Mouse (Mus musculus): ENCODE measurements around the gene Msi2. TPM values are rescaled to one million over a fixed set of nuclear protein-coding genes. Genes with fewer than 3 reads are reported as not detected.

Msi2 gene
- total and polyA plus RNA-seq, 2 experiments from 2014 or later, result 33.0 to 170 TPM

- Histone ChIP-seq H3K36me3 (ENCODE audit: insufficient read depth, low read length) (no peaks in the 10 kb centered on the region), H3K4me1 (ENCODE audit: insufficient read depth, low read length) (peaks cover 8% of the 10 kb centered on the region; the same call in 1 of the 2 replicates), H3K27ac (no peak within 1 kb of the TSS), H3K27me3 (ENCODE audit: insufficient read depth, low read length) (no peaks in the 10 kb centered on the region), H3K9ac (replicated peaks; ENCODE audit: low read length) (no peak within 1 kb of the TSS), H3K9me3 (ENCODE audit: low read length) (no peaks in the 10 kb centered on the region), H3K4me3 (ENCODE audit: low read length) (peak within 1 kb of the TSS; percentile 12; the same call in 1 of the 2 replicates), H3K4me2 (ENCODE audit: low read depth, low read length) (peak within 1 kb of the TSS; percentile 38)
- TF ChIP-seq CTCF (IDR thresholded peaks at IDR 0.05; ENCODE audit: low read depth), result peak; percentile 46
- ATAC-seq (no peak), DNase-seq (ENCODE audit: low spot score) (no peak)
- WGBS, result 33% methylated on average over 20 of the region's 20 CpGs
These were observed 424.5 kb downstream of the Msi2 start, which contains the start of gene Ccdc182 for GRCm38 (mm10) chr11:88293631-88294393. Gene Ccdc182, plus strand, starts transcription at chr11:88294058.

DNA sequence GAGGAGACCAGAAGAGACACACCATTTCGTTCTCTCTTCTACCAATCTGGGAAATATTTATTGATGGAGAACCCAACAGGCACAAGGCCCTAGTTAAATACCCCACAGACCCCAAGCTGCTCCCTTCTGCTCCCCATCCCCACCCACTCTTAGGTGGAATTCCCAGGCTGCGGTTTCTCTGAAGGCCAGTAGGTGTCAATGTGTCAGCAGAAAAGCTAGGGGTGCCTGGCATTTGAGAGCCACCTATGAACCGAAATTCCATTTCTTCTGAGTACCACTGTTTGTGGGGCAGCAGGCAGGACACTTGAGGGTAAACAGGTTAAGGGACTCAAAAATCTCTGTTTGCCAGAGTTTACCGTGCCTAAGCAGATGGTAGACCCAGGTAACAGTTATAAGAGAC, 426.6 kb downstream of the Msi2 start:
- no peak overlapping the region for H3K9ac ChIP-seq (replicated peaks; ENCODE audit: low read length)
- H3K27me3 ChIP-seq (ENCODE audit: insufficient read depth, low read length), result no peaks in the 10 kb centered on the region
- H3K36me3 ChIP-seq (ENCODE audit: insufficient read depth, low read length), result no peaks in the 10 kb centered on the region
- peak; percentile 79 for TF ChIP-seq CTCF (IDR thresholded peaks at IDR 0.05; ENCODE audit: low read depth)
- WGBS, result 34% methylated on average over 4 of the region's 4 CpGs
- H3K27ac ChIP-seq, result no peak overlapping the region
- ATAC-seq, result no peak
- H3K4me2 ChIP-seq (ENCODE audit: low read depth, low read length), result no peak overlapping the region
- H3K9me3 ChIP-seq (ENCODE audit: low read length), result no peaks in the 10 kb centered on the region
- H3K4me3 ChIP-seq (ENCODE audit: low read length), result no peak overlapping the region
- peaks cover 8% of the 10 kb centered on the region; the same call in 1 of the 2 replicates for H3K4me1 ChIP-seq (ENCODE audit: insufficient read depth, low read length)
- DNase-seq (ENCODE audit: low spot score), result peak; percentile 78

GRCm38 (mm10) chr11:88291245-88291644, 427.1 kb downstream of the Msi2 start:
- Histone ChIP-seq H3K9ac (replicated peaks; ENCODE audit: low read length) (no peak overlapping the region), H3K27ac (no peak overlapping the region), H3K4me1 (ENCODE audit: insufficient read depth, low read length) (peaks cover 8% of the 10 kb centered on the region; the same call in 1 of the 2 replicates), H3K9me3 (ENCODE audit: low read length) (no peaks in the 10 kb centered on the region), H3K4me2 (ENCODE audit: low read depth, low read length) (no peak overlapping the region), H3K27me3 (ENCODE audit: insufficient read depth, low read length) (no peaks in the 10 kb centered on the region), H3K36me3 (ENCODE audit: insufficient read depth, low read length) (no peaks in the 10 kb centered on the region), H3K4me3 (ENCODE audit: low read length) (no peak overlapping the region)
- WGBS, result 76% methylated on average over 4 of the region's 4 CpGs
- no peak for TF ChIP-seq CTCF (IDR thresholded peaks at IDR 0.05; ENCODE audit: low read depth)
- ATAC-seq (no peak), DNase-seq (ENCODE audit: low spot score) (no peak)

Small RNA genes lying within 50 kb of the gene (microRNA-seq; reads per million reads assigned to microRNA genes)
- gene Mir378b, result 0.71 to 0.72 reads per million in 2 experiments

Other genes with a start within 250 kb of the Msi2 start
- gene Akap1, start 146.1 kb upstream of the Msi2 start, total RNA-seq (2014; rRNA removed), result 38.7 and 51.5 TPM in 2 replicates
- 19.5 and 20.8 TPM in 2 replicates for gene Akap1, start 146.1 kb upstream of the Msi2 start, polyA plus RNA-seq (2015; fragmentation: Nextera tagmentation; extraction: Ambion mirVana)
- gene Scpep1, start 237.0 kb upstream of the Msi2 start, total RNA-seq (2014; rRNA removed), result 21.3 and 26.0 TPM in 2 replicates
- gene Scpep1, start 237.0 kb upstream of the Msi2 start, polyA plus RNA-seq (2015; fragmentation: Nextera tagmentation; extraction: Ambion mirVana), result 32.4 and 33.3 TPM in 2 replicates
- not detected in 2 replicates for gene Elobl, start 248.4 kb upstream of the Msi2 start, total RNA-seq (2014; rRNA removed)
- not detected in 2 replicates for gene Elobl, start 248.4 kb upstream of the Msi2 start, polyA plus RNA-seq (2015; fragmentation: Nextera tagmentation; extraction: Ambion mirVana)